Mouse (Mus musculus) gastrocnemius, postnatal 25 days (tissue): ENCODE data around the gene Ndnf. TPM values are rescaled to one million over a fixed set of nuclear protein-coding genes. Genes with fewer than 3 reads are reported as not detected.

Experiments
- DNase-seq: peaks from one replicate; pipeline ENCODE4 v3.0.0; 2022
- total RNA-seq, 2 experiments: library from RNA; stranded (reverse); gene quantifications; 1 replicate in 1 of 2; 2 replicates in 1 of 2; pipeline ENCODE4 v1.2.3; 2021

The Ndnf gene
- total RNA-seq, 2 experiments from 2014 or later = 0.38 to 0.40 TPM

DNA sequence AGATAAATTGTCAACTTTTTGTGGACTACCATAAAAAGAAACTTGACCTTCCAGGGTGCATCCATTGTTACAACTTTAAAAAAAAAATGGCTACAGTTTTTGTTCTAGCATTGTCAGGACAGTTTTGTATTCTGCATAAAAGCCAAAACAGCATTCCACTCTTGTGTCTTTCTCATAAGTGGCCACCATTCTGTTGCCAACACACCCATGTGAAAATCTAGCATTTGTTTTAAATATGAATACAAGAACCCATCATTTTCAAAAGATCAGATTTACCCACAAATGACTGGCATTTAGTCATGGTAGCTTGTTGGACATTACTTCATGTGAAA is 72.4 kb downstream of the Ndnf start:
- DNase-seq = no peak

DNA sequence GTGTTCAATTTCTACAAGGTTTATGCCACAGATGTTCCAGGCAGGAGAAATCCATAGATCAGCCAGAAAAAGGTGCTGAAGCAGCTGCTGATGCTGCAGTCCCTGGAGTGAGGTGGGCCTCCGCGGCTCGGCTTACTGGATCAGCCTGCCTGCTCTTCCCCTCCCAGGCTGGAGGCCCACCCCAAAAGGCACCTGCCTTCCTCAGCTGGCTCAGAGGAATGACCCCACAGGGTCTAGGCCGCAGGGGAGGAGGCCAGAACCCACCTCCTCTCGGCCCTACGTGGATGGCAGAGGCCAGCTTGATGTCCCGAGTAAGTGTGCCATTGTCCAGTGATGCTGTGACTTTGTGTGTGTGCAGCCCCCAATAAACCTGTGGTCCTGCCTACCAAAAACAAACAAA is 86.8 kb downstream of the Ndnf start:
- no peak for DNase-seq

- DNase-seq = no peak
Observed at GRCm38 (mm10) chr6:65759174-65759573, 87.8 kb downstream of the Ndnf start.

GRCm38 (mm10) chr6:65760073-65760472 is 88.7 kb downstream of the Ndnf start:
- no peak for DNase-seq

Other genes with a start within 250 kb of the Ndnf start
- gene Tnip3, start 146.3 kb upstream of the Ndnf start, total RNA-seq = not detected
- 1 to 10 TPM; 2.6 to 2.9 TPM for gene Prdm5, start 107.4 kb downstream of the Ndnf start, total RNA-seq